Mouse (Mus musculus) heart, embryonic 14.5 days (tissue): Measurements from ENCODE around the gene Mdfi. TPM values are rescaled to one million over a fixed set of nuclear protein-coding genes. Genes with fewer than 3 reads are reported as not detected.

Experiments used
- ATAC-seq: fragments of 200-750 bp; cut with Nextera tagmentation; 2 replicates; pipeline ENCODE4 v1.8.0; 2017; ENCODE audit warnings: low read depth, moderate TSS enrichment; ENCODE audit not compliant: insufficient number of reproducible peaks, insufficient read depth, low FRiP score
- H3K27ac ChIP-seq, 2 experiments: fragments of 200-500 bp in 1 of 2; fragments of 300-500 bp in 1 of 2; sonication (generic) in 1 of 2; replicated peaks in 1 of 2; 2 replicates each; pipeline ENCODE4 v1.5.1; 2012 to 2014; ENCODE audit warnings: low read depth in 2 of 2, low read length in 2 of 2, control low read depth in 1 of 2, mild to moderate bottlenecking in 1 of 2, mixed read lengths in 1 of 2; ENCODE audit not compliant: control insufficient read depth in 1 of 2, insufficient read depth in 1 of 2
- H3K27me3 ChIP-seq: fragments of 300-500 bp; sonication (generic); 2 replicates; pipeline ENCODE4 v1.6.1; 2014; ENCODE audit warnings: mild to moderate bottlenecking, low read length, control low read depth; ENCODE audit not compliant: control insufficient read depth, insufficient read depth
- H3K36me3 ChIP-seq: fragments of 300-500 bp; sonication (generic); 2 replicates; pipeline ENCODE4 v1.6.1; 2014; ENCODE audit warnings: mild to moderate bottlenecking, control low read depth, low read length, mixed read lengths; ENCODE audit not compliant: control insufficient read depth, insufficient read depth
- H3K4me1 ChIP-seq, 2 experiments: fragments of 200-500 bp in 1 of 2; fragments of 300-500 bp in 1 of 2; sonication (generic) in 1 of 2; 2 replicates each; pipeline ENCODE4 v1.6.1; 2012 to 2014; ENCODE audit warnings: low read length in 2 of 2, control low read depth in 1 of 2, mixed read lengths in 1 of 2; ENCODE audit not compliant: control insufficient read depth in 2 of 2, insufficient read depth in 2 of 2
- H3K4me2 ChIP-seq: fragments of 300-500 bp; sonication (generic); 2 replicates; pipeline ENCODE4 v1.6.1; 2014; ENCODE audit warnings: mild to moderate bottlenecking, low read length
- H3K4me3 ChIP-seq, 2 experiments: fragments of 200-500 bp in 1 of 2; fragments of 300-500 bp in 1 of 2; sonication (generic) in 1 of 2; 2 replicates each; pipeline ENCODE4 v1.5.1; 2012 to 2014; ENCODE audit warnings: low read length in 2 of 2, mild to moderate bottlenecking in 2 of 2, control low read depth in 1 of 2, low read depth in 1 of 2, moderate library complexity in 1 of 2; ENCODE audit not compliant: control insufficient read depth in 1 of 2, insufficient read depth in 1 of 2
- H3K9ac ChIP-seq: fragments of 300-500 bp; sonication (generic); 2 replicates; pipeline ENCODE4 v1.6.1; 2014; ENCODE audit warnings: mild to moderate bottlenecking, low read length
- H3K9me3 ChIP-seq: fragments of 300-500 bp; sonication (generic); 2 replicates; pipeline ENCODE4 v1.6.1; 2016; ENCODE audit warnings: low read length, control low read depth; ENCODE audit not compliant: control insufficient read depth
- WGBS: fragments of 180-500 bp; shearing (Covaris S2); extraction: QIAGEN DNeasy Blood & Tissue Kit; methylation state at CpG from one replicate; pipeline ENCODE4 v1.1.7; 2014; 5-methylcytosine and 5-hydroxymethylcytosine counted together
- polyA plus RNA-seq: library from polyadenylated mRNA; unstranded; fragments of >200 nt; fragmentation: Nextera tagmentation; extraction: Ambion mirVana; gene quantifications from 2 replicates; pipeline ENCODE4 v1.2.1, GENCODE M21; 2014

Mdfi gene
- polyA plus RNA-seq, 1 experiment from 2014 or later, result 26.3 TPM

- no peak overlapping the region for H3K4me2 ChIP-seq
- 82% methylated on average over 6 of the region's 6 CpGs for WGBS
- peaks cover 46% of the 10 kb centered on the region for H3K36me3 ChIP-seq
- H3K27me3 ChIP-seq, result no peaks in the 10 kb centered on the region
- H3K9ac ChIP-seq, result no peak overlapping the region
- H3K9me3 ChIP-seq, result no peaks in the 10 kb centered on the region
- H3K27ac ChIP-seq, result no peak overlapping the region
- peaks cover 12 to 15% of the 10 kb centered on the region in 2 experiments for H3K4me1 ChIP-seq
- no peak for ATAC-seq
- no peak overlapping the region for H3K4me3 ChIP-seq
Measured at GRCm38 (mm10) chr17:47788996-47789395, 45.5 kb downstream of the Mdfi start.

- 19% methylated on average over 4 of the region's 4 CpGs for WGBS
- Histone ChIP-seq H3K9me3 (no peaks in the 10 kb centered on the region), H3K4me1 (peaks cover 8 to 12% of the 10 kb centered on the region in 2 experiments), H3K4me3 (no peak overlapping the region), H3K27ac (no peak overlapping the region), H3K27me3 (no peaks in the 10 kb centered on the region), H3K36me3 (peaks cover 46% of the 10 kb centered on the region), H3K9ac (no peak overlapping the region), H3K4me2 (no peak overlapping the region)
- ATAC-seq, result no peak
Measured at GRCm38 (mm10) chr17:47788306-47788705, 46.2 kb downstream of the Mdfi start.

DNA sequence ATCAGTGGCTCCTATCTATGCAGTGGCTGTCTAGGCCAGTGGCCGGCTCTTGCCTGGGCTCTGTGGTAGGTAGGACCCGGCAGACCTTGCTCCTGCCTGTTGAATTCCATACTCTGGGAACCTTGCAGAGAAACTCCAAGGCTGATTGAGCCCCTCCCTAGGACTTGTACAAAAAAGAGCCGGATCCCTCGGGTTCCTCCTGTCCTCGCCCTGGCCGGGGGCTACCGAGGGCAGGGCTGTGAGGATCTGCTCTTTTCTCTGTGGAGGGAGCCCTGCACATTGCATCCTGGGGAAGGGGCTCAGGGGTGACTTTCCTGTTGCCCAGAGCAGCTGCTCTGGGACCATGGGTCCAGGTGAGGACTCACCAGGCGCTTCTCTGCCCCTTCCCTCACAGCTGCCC is 46.9 kb downstream of the Mdfi start:
- no peak overlapping the region for H3K9ac ChIP-seq
- H3K4me1 ChIP-seq, result peaks cover 2 to 5% of the 10 kb centered on the region in 2 experiments; a peak in 3 of 4 replicates
- H3K4me3 ChIP-seq, result no peak overlapping the region
- WGBS, result 51% methylated on average over 8 of the region's 8 CpGs
- ATAC-seq, result no peak
- no peaks in the 10 kb centered on the region for H3K9me3 ChIP-seq
- no peak overlapping the region for H3K4me2 ChIP-seq
- H3K27ac ChIP-seq, result no peak overlapping the region
- peaks cover 46% of the 10 kb centered on the region for H3K36me3 ChIP-seq
- H3K27me3 ChIP-seq, result no peaks in the 10 kb centered on the region

- Histone ChIP-seq H3K4me3 (no peak overlapping the region), H3K4me1 (peaks cover 0 to 4% of the 10 kb centered on the region in 2 experiments; a peak in 1 of 4 replicates), H3K36me3 (peaks cover 21% of the 10 kb centered on the region), H3K9me3 (no peaks in the 10 kb centered on the region), H3K27ac (no peak overlapping the region), H3K27me3 (no peaks in the 10 kb centered on the region), H3K4me2 (no peak overlapping the region), H3K9ac (no peak overlapping the region)
- 72% methylated on average over 6 of the region's 6 CpGs for WGBS
- no peak for ATAC-seq
Measured at GRCm38 (mm10) chr17:47784411-47784810, 50.1 kb downstream of the Mdfi start.

GRCm38 (mm10) chr17:47783445-47784223 is 50.9 kb downstream of the Mdfi start:
- no peak overlapping the region for H3K4me3 ChIP-seq
- H3K27ac ChIP-seq, result no peak overlapping the region
- H3K9me3 ChIP-seq, result no peaks in the 10 kb centered on the region
- no peaks in the 10 kb centered on the region for H3K27me3 ChIP-seq
- H3K36me3 ChIP-seq, result peaks cover 16% of the 10 kb centered on the region; the same call in 1 of the 2 replicates
- WGBS, result 70% methylated on average over 8 of the region's 8 CpGs
- no peak overlapping the region for H3K9ac ChIP-seq
- no peak for ATAC-seq
- H3K4me1 ChIP-seq, result peaks cover 0 to 4% of the 10 kb centered on the region in 2 experiments; a peak in 1 of 4 replicates
- H3K4me2 ChIP-seq, result no peak overlapping the region

DNA sequence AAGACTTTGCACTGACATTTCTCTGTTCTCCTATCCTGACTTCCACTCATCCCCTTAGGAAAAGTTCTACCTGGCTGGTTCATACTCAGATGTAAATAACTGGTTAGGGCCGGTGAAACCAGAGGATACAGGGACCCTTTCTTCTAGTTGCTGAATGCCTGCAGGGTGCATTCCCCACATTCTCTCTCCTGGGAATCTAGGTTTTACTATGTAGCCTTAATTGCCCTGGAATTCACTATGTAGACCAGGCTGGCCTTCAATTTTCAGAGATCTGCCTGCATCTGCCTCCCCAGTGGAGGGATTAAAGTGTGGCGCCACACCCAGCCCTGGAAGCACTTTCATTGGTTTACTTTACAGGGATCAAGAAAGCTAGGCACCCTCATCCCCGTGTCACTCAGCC is 52.0 kb downstream of the Mdfi start:
- WGBS, result 81% methylated on average over 3 of the region's 3 CpGs
- H3K36me3 ChIP-seq, result peaks cover 10% of the 10 kb centered on the region; the same call in 1 of the 2 replicates
- no peak for ATAC-seq
- no peak overlapping the region for H3K4me2 ChIP-seq
- peaks cover under 1 to 4% of the 10 kb centered on the region in 2 experiments; a peak in 2 of 4 replicates for H3K4me1 ChIP-seq
- H3K27me3 ChIP-seq, result no peaks in the 10 kb centered on the region
- H3K9me3 ChIP-seq, result no peaks in the 10 kb centered on the region
- no peak overlapping the region for H3K4me3 ChIP-seq
- H3K27ac ChIP-seq, result no peak overlapping the region
- no peak overlapping the region for H3K9ac ChIP-seq

DNA sequence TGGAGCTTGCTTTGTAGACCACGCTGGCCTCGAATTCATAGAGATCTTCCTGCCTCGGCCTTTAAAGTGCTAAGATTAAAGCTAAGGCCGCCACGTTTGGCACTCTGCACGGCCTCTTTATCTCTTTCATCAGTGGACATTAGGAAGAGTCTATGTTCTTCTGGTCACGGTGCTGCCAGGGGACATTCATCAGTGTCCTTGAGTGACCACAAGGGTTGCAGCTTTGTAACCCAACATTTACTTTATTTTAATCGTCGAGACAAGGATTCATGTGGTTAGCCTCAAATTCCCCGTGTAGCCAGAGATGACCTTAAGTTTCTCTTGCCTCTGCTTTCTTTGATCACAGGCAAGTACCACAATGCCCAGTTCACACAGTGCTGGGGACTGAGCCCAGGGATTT is 54.0 kb downstream of the Mdfi start:
- no peak for ATAC-seq
- Histone ChIP-seq H3K27me3 (no peaks in the 10 kb centered on the region), H3K9me3 (no peaks in the 10 kb centered on the region), H3K4me2 (no peak overlapping the region), H3K9ac (no peak overlapping the region), H3K4me1 (peaks cover 8 to 9% of the 10 kb centered on the region in 2 experiments; a peak in 3 of 4 replicates), H3K4me3 (no peak overlapping the region), H3K27ac (no peak overlapping the region), H3K36me3 (no peaks in the 10 kb centered on the region)
- 70% methylated on average over 10 of the region's 10 CpGs for WGBS
